Comparison of ENCODE assay signal across 23 mouse cellular contexts in the genomic region with DNA sequence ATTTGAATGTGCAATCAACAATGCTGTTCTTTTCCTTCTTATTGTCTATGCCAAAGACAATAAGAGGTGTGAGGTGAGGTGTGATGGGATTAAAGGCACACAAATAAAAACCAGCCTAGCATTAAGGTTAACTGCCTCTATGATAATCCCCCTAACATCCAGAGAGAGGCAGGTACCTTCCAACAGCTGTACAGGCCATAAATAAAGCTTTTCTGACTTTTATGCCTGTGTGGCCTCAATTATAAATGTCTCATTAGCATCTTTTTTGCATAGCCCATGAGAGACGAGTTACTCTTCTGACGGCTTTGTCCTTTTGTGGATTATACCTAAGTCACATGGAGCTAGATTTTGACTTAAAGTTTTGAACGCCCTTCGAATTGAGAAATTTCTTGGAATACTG.
"Had no signal": no experiment of that assay in that cellular context is flagged by ENCODE, and none has a peak within 500 bp of the region (broad histone marks: within the 10 kb centered on the region; RNA-seq: fewer than 3 reads in every experiment).

No protein-coding gene starts in this region.

- H3K4me2 ChIP-seq: heart, embryonic 11.5 days; heart, embryonic 13.5 days; heart, embryonic 15.5 days; hindbrain, embryonic 13.5 days; hindbrain, embryonic 15.5 days; limb, embryonic 12.5 days; liver, embryonic 11.5 days had no signal

- ATAC-seq: forebrain, postnatal 0 days; hindbrain, postnatal 0 days; intestine, embryonic 16.5 days had no signal

- H3K27ac ChIP-seq: heart, adult 2 months; heart, embryonic 13.5 days; heart, embryonic 15.5 days; hindbrain, embryonic 13.5 days; hindbrain, embryonic 15.5 days; hindbrain, postnatal 0 days; layer of hippocampus, adult 2 months; limb, embryonic 10.5 days; limb, embryonic 12.5 days had no signal

- DNase-seq: forebrain, postnatal 0 days; gastrocnemius, postnatal 14 days; gastrocnemius, postnatal 36 days; heart, adult 2 months; heart, postnatal 14 days; heart, postnatal 36 days; kidney, adult 11 months; kidney, adult 8-10 months; kidney, postnatal 10 days; kidney, postnatal 25 days; kidney, postnatal 4 days; liver had no signal

- H3K27me3 ChIP-seq: heart, embryonic 13.5 days; heart, embryonic 15.5 days; hindbrain, embryonic 13.5 days; hindbrain, embryonic 15.5 days; limb, embryonic 12.5 days had no signal

- H3K9ac ChIP-seq: forebrain, postnatal 0 days; heart, embryonic 13.5 days; heart, embryonic 15.5 days; hindbrain, embryonic 13.5 days; hindbrain, embryonic 15.5 days; limb, embryonic 12.5 days had no signal

- H3K4me1 ChIP-seq: heart, embryonic 13.5 days; heart, embryonic 15.5 days; limb, embryonic 12.5 days had no signal

- H3K9me3 ChIP-seq: heart, embryonic 13.5 days; heart, embryonic 15.5 days; hindbrain, embryonic 13.5 days; hindbrain, embryonic 15.5 days; limb, embryonic 10.5 days; limb, embryonic 12.5 days had no signal

- H3K36me3 ChIP-seq: heart, embryonic 13.5 days; heart, embryonic 15.5 days; hindbrain, embryonic 13.5 days; hindbrain, embryonic 15.5 days; limb, embryonic 10.5 days; limb, embryonic 12.5 days had no signal

- H3K4me3 ChIP-seq: heart, adult 2 months; heart, embryonic 13.5 days; heart, embryonic 15.5 days; hindbrain, embryonic 13.5 days; hindbrain, embryonic 15.5 days; layer of hippocampus, adult 2 months; limb, embryonic 10.5 days; limb, embryonic 12.5 days had no signal
